Mouse (Mus musculus) limb, embryonic 13.5 days (tissue): ENCODE results near the gene Mettl21e. TPM values are rescaled to one million over a fixed set of nuclear protein-coding genes. Genes with fewer than 3 reads are reported as not detected.
"Not testable (repeated sequence)": the region's sequence is repeated elsewhere in the genome, so short reads cannot be mapped to it uniquely, and the experiment has no call there.

Source experiments
- ATAC-seq: fragments of 200-750 bp; cut with Nextera tagmentation; 2 replicates; pipeline ENCODE4 v1.8.0; 2017; ENCODE audit warnings: low read depth, moderate number of reproducible peaks, moderate TSS enrichment; ENCODE audit not compliant: low FRiP score
- H3K27ac ChIP-seq: fragments of 300-500 bp; sonication (generic); 2 replicates; pipeline ENCODE4 v1.5.1; 2015; ENCODE audit warnings: inconsistent platforms, mild to moderate bottlenecking, moderate library complexity
- H3K27me3 ChIP-seq: fragments of 300-500 bp; sonication (generic); 2 replicates; pipeline ENCODE4 v1.6.1; 2015; ENCODE audit warnings: mild to moderate bottlenecking, inconsistent platforms
- H3K36me3 ChIP-seq: fragments of 300-500 bp; sonication (generic); 2 replicates; pipeline ENCODE4 v1.6.1; 2015; ENCODE audit warnings: inconsistent platforms, mild to moderate bottlenecking, moderate library complexity
- H3K4me1 ChIP-seq: fragments of 300-500 bp; sonication (generic); 2 replicates; pipeline ENCODE4 v1.6.1; 2015; ENCODE audit warnings: inconsistent platforms
- H3K4me2 ChIP-seq: fragments of 300-500 bp; sonication (generic); replicated peaks from 2 replicates; pipeline ENCODE4 v1.6.1; 2015; ENCODE audit warnings: inconsistent platforms, mild to moderate bottlenecking, moderate library complexity
- H3K4me3 ChIP-seq: fragments of 300-500 bp; sonication (generic); 2 replicates; pipeline ENCODE4 v1.5.1; 2015; ENCODE audit warnings: moderate library complexity, mild to moderate bottlenecking, inconsistent platforms
- H3K9ac ChIP-seq: fragments of 300-500 bp; sonication (generic); 2 replicates; pipeline ENCODE4 v1.6.1; 2015; ENCODE audit warnings: mild to moderate bottlenecking, inconsistent platforms
- H3K9me3 ChIP-seq: fragments of 300-500 bp; sonication (generic); 2 replicates; pipeline ENCODE4 v1.6.1; 2016; ENCODE audit warnings: inconsistent platforms
- WGBS: fragments of 180-500 bp; shearing (Covaris S2); methylation state at CpG from one replicate; pipeline ENCODE4 v1.1.7; 2015; 5-methylcytosine and 5-hydroxymethylcytosine counted together
- polyA plus RNA-seq: library from polyadenylated mRNA; unstranded; fragments of >200 nt; fragmentation: Nextera tagmentation; extraction: Ambion mirVana; gene quantifications from 2 replicates; pipeline ENCODE4 v1.2.1, GENCODE M21; 2015

The Mettl21e gene
- polyA plus RNA-seq: not detected in 2 replicates

DNA sequence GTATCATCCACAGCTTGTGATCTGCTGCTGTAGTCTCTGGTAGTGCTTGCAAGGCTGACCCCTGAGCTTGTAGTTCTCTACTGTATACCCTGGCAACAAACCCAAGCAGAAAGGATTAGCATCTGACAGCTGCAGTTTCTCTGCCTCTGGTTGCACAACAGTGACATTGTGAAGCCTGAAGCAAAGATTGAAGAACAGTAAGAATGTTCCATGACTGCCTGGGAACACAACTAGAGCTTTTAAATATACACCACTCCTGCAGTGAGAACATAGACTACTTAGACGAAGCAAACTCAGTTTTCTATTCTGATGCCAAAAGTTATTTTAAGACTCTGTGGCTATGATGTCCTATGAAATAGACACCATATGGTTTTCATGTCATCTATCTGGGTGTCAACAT lies at the start of gene Mettl21e:
Mettl21e (minus strand) TSS at position 86 of the 400 bp plus-strand sequence.
- 61% methylated on average over 1 of the region's 1 CpGs for WGBS
- ATAC-seq: no peak
- no peak within 1 kb of the TSS for H3K27ac ChIP-seq

DNA sequence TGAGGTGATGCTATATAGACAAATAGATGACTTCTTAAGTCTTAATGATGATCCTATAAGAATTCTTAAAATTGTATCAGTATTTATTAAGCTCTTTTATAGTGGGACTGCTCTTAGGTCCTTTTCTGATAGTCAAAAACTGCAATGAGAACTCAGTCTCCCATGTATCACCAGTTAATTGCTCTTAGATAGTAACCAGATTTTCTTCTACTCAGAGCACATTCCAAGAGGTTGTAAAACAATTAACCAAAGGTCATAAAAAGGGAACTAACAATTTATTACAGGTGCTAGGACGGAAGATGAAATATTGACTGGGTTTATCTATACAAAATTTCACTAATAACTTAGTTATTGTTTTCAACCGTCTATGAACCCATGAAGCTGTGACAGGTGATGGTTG lies 21.7 kb upstream of the Mettl21e start:
- WGBS: 46% methylated on average over 2 of the region's 2 CpGs
- H3K4me2 ChIP-seq, ATAC-seq: not testable (repeated sequence)

More for the DNA sequence above, at the start of gene Mettl21e:
- Histone ChIP-seq H3K4me1 (peaks cover 8% of the 10 kb centered on the region; the same call in 1 of the 2 replicates), H3K4me2 (no peak within 1 kb of the TSS), H3K36me3 (no peaks in the 10 kb centered on the region), H3K4me3 (no peak within 1 kb of the TSS), H3K27me3 (no peaks in the 10 kb centered on the region), H3K9ac (no peak within 1 kb of the TSS), H3K9me3 (no peaks in the 10 kb centered on the region)

DNA sequence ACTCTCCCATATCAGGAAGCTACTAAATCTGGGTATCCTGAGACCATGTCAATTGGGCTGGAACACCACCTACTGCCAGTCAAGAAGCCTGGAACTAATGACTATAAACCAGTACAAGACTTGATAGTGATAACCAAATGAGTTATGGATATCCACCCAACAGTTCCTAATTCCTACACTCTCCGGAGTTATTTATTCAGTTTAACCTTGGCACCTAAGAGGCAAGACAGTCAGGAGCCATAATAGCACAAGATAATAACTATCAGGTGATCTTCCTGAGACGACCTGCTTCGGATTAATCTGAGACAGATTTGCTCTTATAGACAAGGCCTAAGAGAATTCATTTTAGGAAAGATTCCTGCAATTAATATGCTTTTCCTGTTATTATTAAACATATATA lies 21.2 kb upstream of the Mettl21e start:
- Histone ChIP-seq H3K9ac (no peak overlapping the region), H3K9me3 (no peaks in the 10 kb centered on the region), H3K27ac (no peak overlapping the region), H3K4me3 (no peak overlapping the region), H3K4me1 (no peaks in the 10 kb centered on the region), H3K36me3 (no peaks in the 10 kb centered on the region), H3K27me3 (no peaks in the 10 kb centered on the region), H3K4me2 (no peak overlapping the region)
- 85% methylated on average over 3 of the region's 3 CpGs for WGBS
- no peak for ATAC-seq

More for the DNA sequence above, 21.7 kb upstream of the Mettl21e start:
- not testable (repeated sequence) for H3K9ac ChIP-seq, H3K27me3 ChIP-seq, H3K4me1 ChIP-seq, H3K9me3 ChIP-seq, H3K27ac ChIP-seq, H3K36me3 ChIP-seq, H3K4me3 ChIP-seq

DNA sequence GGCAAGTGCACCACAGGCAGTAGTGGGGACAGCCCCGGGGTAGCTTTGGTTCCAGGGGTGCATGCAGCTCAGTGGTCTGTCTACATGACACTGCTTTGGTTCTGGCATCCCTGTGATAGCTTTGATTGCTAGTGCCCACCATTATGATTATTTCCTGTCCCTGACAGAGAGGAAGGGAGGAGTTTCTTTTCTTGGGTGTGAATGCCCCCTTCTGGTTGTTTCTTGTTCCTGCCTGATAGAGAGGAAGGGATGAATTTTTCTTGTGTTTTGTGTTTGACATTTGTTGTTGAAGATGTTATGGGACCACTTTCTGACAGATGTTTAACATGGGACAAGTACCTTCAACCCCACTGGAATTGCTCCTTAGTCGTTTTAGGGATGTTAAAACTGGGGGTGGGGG lies 18.5 kb upstream of the Mettl21e start:
- no peaks in the 10 kb centered on the region for H3K4me1 ChIP-seq
- H3K27ac ChIP-seq: no peak overlapping the region
- no peaks in the 10 kb centered on the region for H3K9me3 ChIP-seq
- H3K27me3 ChIP-seq: no peaks in the 10 kb centered on the region
- WGBS: 85% methylated on average over 2 of the region's 2 CpGs
- H3K36me3 ChIP-seq: no peaks in the 10 kb centered on the region
- ATAC-seq: no peak
- no peak overlapping the region for H3K4me2 ChIP-seq
- H3K9ac ChIP-seq: no peak overlapping the region
- no peak overlapping the region for H3K4me3 ChIP-seq

DNA sequence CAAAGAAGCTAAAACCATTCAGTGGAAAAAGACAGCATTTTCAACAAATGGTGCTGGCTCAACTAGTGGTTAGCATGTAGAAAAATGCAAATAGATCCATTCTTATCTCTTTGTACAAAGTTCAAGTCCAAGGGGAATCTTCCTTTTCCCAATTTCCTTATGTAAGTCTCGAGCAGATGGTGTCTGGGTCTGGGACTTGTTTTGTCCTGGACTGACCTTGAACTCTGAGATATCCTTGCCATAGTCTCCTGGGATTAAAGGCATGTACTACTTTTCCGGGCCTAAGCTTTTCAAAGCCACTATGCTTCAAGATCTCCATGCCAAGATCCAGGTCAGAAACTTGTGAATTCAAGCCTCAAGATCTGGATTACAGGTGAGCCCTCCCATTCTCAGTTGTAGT lies 16.6 kb upstream of the Mettl21e start:
- H3K36me3 ChIP-seq: no peaks in the 10 kb centered on the region
- H3K9ac ChIP-seq: no peak overlapping the region
- no peak overlapping the region for H3K27ac ChIP-seq
- ATAC-seq: no peak
- no peaks in the 10 kb centered on the region for H3K9me3 ChIP-seq
- H3K4me2 ChIP-seq: no peak overlapping the region
- 84% methylated on average over 2 of the region's 2 CpGs for WGBS
- H3K4me3 ChIP-seq: no peak overlapping the region
- H3K4me1 ChIP-seq: no peaks in the 10 kb centered on the region
- H3K27me3 ChIP-seq: no peaks in the 10 kb centered on the region

DNA sequence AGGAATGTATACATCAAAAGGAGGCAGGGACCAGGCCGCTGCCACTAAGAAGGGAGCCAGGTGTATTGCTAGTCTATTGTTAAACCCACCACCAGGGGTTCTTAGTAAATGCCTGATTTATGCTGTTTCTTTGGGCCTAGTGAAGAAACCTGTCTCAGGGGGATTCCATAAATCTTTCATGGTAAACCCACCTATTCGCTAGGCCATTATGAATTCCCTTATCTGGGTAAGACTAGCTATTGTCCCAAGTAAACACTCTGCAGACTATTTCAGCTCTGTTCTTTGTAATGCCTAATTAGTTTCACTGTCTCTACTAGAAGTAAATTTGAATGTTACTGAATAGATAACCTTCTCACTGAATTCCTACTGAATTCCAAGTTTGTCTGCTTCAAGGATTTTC lies 15.8 kb upstream of the Mettl21e start:
- ATAC-seq, H3K27ac ChIP-seq, H3K9ac ChIP-seq, H3K9me3 ChIP-seq, H3K4me1 ChIP-seq, H3K36me3 ChIP-seq, H3K4me3 ChIP-seq, H3K27me3 ChIP-seq, H3K4me2 ChIP-seq: not testable (repeated sequence)
- 92% methylated on average over 2 of the region's 2 CpGs for WGBS

DNA sequence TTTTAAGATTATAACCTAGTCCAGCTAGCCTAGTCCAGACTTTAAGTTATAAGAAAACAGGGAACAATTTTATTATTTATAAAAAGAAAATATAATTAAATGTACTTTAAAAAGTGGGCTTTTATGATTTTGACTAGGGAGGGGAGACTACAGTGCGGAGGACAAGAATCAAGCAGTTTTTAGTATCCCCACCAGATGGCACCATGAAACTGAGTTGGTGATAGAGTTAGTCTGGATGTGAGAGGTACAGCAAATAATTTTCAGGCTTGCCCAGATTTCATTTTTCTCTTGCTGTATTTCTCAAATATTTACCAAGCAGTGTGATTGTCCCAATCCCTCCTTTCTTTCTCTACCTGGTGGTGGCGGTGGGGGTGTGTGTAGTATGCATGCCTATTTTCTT lies 10.3 kb upstream of the Mettl21e start:
- 56% methylated on average over 2 of the region's 2 CpGs for WGBS
- H3K4me1 ChIP-seq: no peaks in the 10 kb centered on the region
- no peaks in the 10 kb centered on the region for H3K9me3 ChIP-seq
- H3K4me3 ChIP-seq: no peak overlapping the region
- H3K27ac ChIP-seq: no peak overlapping the region
- peak; percentile 85; the same call in 1 of the 2 replicates for ATAC-seq
- H3K36me3 ChIP-seq: no peaks in the 10 kb centered on the region
- H3K4me2 ChIP-seq: no peak overlapping the region
- H3K9ac ChIP-seq: no peak overlapping the region
- no peaks in the 10 kb centered on the region for H3K27me3 ChIP-seq

DNA sequence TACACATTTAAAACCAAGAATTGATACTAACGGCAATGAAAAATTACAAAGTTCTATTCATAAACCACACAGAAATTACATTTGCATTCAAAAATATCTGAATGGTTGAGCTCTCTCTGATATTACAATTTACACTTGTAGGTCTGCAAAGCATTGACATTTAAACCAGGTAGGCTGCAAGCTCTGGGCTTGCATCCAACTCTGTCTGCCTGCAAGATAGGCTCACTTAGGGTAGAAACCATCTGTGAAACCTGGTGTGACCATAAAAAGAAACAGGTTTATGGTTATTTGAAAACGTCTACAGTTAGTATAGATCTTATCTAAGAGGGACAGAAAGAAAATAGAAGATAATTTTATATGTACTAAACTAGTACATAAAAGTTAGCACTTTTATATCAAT lies 1.6 kb downstream of the Mettl21e start:
- Histone ChIP-seq H3K36me3 (no peaks in the 10 kb centered on the region), H3K9me3 (no peaks in the 10 kb centered on the region), H3K27me3 (no peaks in the 10 kb centered on the region), H3K9ac (no peak overlapping the region), H3K27ac (no peak overlapping the region), H3K4me2 (no peak overlapping the region), H3K4me1 (peaks cover 8% of the 10 kb centered on the region; the same call in 1 of the 2 replicates), H3K4me3 (no peak overlapping the region)
- 41% methylated on average over 2 of the region's 2 CpGs for WGBS
- no peak for ATAC-seq

DNA sequence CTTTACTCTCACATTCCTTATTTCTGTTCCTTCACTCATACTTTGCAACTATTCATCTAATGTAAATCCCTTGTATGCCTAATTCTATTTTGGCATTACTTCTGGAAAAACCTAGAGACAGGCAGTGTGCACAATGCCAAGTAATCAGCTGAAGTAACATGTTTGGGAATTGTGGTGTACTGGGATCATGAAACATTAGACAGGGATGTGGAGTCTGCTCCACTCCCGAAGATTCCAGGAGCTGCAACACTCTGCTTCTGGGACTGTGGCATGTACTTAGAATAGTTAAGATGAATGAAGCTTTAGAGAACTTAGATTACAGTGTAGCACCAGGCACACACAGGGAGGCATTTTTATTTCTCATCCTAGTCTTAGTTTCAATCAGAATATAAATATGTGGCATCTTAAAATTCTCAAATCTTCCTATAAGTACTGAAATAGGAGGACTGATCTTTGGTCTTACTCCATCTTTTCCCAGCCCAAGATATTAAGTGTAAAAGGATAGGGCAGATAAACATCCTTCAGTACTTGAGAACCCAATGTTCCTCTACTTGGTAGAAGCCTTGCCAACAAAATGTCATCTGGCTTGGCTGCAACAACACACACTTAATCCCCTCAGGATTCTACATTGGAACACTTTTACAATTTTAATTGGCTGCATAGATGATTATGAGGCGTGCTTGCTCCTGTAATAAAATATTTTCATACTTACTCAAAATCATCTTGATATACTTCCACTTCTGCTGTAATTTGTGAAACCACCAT lies 2.2 kb downstream of the Mettl21e start:
- peak; percentile 32; the same call in 1 of the 2 replicates for ATAC-seq
- no peaks in the 10 kb centered on the region for H3K9me3 ChIP-seq
- no peaks in the 10 kb centered on the region for H3K27me3 ChIP-seq
- H3K4me3 ChIP-seq: no peak overlapping the region
- no peak overlapping the region for H3K9ac ChIP-seq
- H3K27ac ChIP-seq: no peak overlapping the region
- 39% methylated on average over 2 of the region's 2 CpGs for WGBS
- no peak overlapping the region for H3K4me2 ChIP-seq
- peaks cover 8% of the 10 kb centered on the region; the same call in 1 of the 2 replicates for H3K4me1 ChIP-seq
- no peaks in the 10 kb centered on the region for H3K36me3 ChIP-seq

DNA sequence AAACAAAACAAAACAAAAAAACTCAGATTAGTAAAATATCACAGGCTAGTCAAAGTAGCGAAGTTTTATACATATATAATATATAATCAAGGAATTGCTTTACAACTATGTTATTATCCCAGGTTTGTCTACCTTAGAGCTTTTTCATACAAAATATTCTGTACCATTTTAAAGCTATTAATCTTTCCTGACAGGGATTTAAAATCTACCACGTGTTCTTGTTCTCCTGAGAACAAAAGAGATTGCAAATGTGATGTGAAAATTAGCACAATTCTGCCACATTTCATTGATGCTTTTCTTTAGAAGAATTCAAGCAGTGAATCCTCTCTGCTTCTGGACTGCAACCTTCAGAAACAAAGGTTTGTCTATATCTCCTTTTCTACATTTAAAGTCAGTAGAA lies 4.3 kb downstream of the Mettl21e start:
- H3K9me3 ChIP-seq: no peaks in the 10 kb centered on the region
- H3K4me2 ChIP-seq: no peak overlapping the region
- H3K27me3 ChIP-seq: no peaks in the 10 kb centered on the region
- no peak for ATAC-seq
- H3K36me3 ChIP-seq: no peaks in the 10 kb centered on the region
- H3K9ac ChIP-seq: no peak overlapping the region
- H3K4me3 ChIP-seq: no peak overlapping the region
- H3K27ac ChIP-seq: no peak overlapping the region
- H3K4me1 ChIP-seq: peaks cover 8% of the 10 kb centered on the region; the same call in 1 of the 2 replicates
- WGBS: 62% methylated on average over 2 of the region's 2 CpGs

DNA sequence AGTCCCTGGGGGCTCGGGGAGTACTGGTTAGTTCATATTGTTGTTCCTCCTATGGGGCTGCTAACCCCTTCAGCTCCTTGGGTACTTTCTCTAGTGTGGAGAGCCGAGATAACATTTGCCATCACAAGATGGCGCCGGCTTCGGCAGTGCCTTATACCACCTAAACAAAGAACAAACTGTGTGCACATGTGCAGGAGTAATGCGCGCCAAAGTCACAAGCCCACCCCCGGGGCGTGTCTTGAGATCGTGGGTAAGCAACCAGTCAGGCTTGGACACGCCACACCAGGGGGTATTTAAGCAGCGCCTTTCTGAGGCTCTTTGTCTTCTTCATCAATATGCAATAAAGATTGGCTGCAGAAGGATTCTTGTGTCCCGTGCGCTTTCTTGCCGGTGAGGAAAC lies 15.9 kb downstream of the Mettl21e start:
- Histone ChIP-seq H3K36me3 (no peaks in the 10 kb centered on the region), H3K9me3 (no peaks in the 10 kb centered on the region), H3K27ac (no peak overlapping the region), H3K9ac (no peak overlapping the region), H3K27me3 (peaks cover 6% of the 10 kb centered on the region; the same call in 1 of the 2 replicates), H3K4me3 (no peak overlapping the region), H3K4me2 (no peak overlapping the region), H3K4me1 (no peaks in the 10 kb centered on the region)
- WGBS: 86% methylated on average over 15 of the region's 15 CpGs
- ATAC-seq: no peak

DNA sequence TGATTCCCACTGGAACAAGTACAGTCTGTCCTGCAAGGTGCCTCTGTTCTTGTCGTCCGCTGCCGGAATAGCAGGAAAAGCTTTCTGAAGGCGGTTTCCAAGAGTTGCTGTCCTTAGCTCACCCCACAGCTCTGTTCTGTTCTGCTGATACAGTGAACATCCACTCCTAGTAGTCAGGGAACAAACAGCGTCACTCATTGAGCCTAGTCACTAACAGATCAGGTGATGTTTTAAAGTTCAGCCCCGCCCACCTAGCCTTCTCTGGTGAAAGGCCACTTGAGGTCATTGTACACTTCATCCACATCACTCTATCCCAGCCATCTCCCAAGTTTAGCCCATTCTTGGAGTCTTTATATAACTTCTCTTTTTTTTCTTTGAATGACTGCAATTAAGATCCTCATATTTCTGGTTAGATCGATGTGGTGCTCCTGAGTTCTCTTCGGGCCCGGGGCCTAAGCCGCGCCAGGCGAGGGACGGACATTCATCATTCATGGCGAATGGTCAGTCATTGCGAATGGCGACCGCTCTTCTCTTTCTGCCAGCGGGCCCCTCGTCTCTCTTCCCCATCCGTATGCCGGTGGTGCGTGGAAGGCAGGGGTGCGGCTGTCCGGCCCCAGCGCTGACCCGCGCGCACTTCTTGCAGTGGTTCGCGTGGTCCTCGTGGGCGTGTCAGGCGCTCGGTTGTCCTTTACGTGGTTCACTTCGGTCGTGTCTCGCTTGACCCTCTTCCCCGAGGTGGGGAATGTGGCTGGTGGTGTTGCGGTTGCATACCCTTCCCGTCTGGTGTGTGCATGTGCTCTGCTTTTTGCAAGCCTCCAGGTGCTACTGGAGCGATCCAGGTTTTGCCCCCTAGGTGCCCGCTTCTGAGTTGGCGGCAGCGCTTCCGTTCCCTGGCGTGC lies 20.2 kb downstream of the Mettl21e start:
- peaks cover 6% of the 10 kb centered on the region; the same call in 1 of the 2 replicates for H3K27me3 ChIP-seq
- H3K4me3 ChIP-seq: peak overlapping the region; percentile 51
- 15% methylated on average over 47 of the region's 47 CpGs for WGBS
- H3K9ac ChIP-seq: peak overlapping the region; percentile 59; the same call in 1 of the 2 replicates
- no peaks in the 10 kb centered on the region for H3K36me3 ChIP-seq
- no peak overlapping the region for H3K27ac ChIP-seq
- H3K9me3 ChIP-seq: no peaks in the 10 kb centered on the region
- H3K4me1 ChIP-seq: no peaks in the 10 kb centered on the region
- ATAC-seq: peak; percentile 32; the same call in 1 of the 2 replicates
- peak overlapping the region; percentile 86 for H3K4me2 ChIP-seq
